Mouse (Mus musculus): ENCODE results near the gene Limch1. TPM values are rescaled to one million over a fixed set of nuclear protein-coding genes. Genes with fewer than 3 reads are reported as not detected.

Gene Limch1
- total and polyA plus RNA-seq, 3 experiments: 0.33 TPM; not detected in 2

- DNase-seq (ENCODE audit: low spot score) (no peak), ATAC-seq (ENCODE audit: extremely low read depth, insufficient number of reproducible peaks, low FRiP score, poor library complexity, severe bottlenecking) (no peak)
- Histone ChIP-seq H3K4me1 (ENCODE audit: insufficient read depth, low read depth, low read length) (no peaks in the 10 kb centered on the region), H3K9me3 (replicated peaks) (peaks cover 40% of the 10 kb centered on the region), H3K4me3 (ENCODE audit: low read depth, low read length) (no peak overlapping the region), H3K36me3 (replicated peaks) (no peaks in the 10 kb centered on the region), H3K27me3 (ENCODE audit: insufficient read depth, low read length) (no peaks in the 10 kb centered on the region)
- TF ChIP-seq POLR2AphosphoS5 (IDR thresholded peaks at IDR 0.05; ENCODE audit: insufficient replicate concordance, low read depth, low read length): no peak
- no peak for TF ChIP-seq TAL1 (conservative IDR thresholded peaks at IDR 0.05; ENCODE audit: low read depth, low read length)
- TF ChIP-seq CTCF (IDR thresholded peaks at IDR 0.05; ENCODE audit: low read depth, low read length): no peak
- TF ChIP-seq GATA1 (IDR thresholded peaks at IDR 0.05; ENCODE audit: borderline replicate concordance, low read length): no peak
- no peak for TF ChIP-seq GATA2 (IDR thresholded peaks at IDR 0.05; ENCODE audit: borderline replicate concordance, low read depth, low read length)
Measured at GRCm38 (mm10) chr5:66710445-66711019, 35.1 kb upstream of the Limch1 start.

GRCm38 (mm10) chr5:66712801-66713200 is 32.8 kb upstream of the Limch1 start:
- Histone ChIP-seq H3K9me3 (replicated peaks) (peaks cover 37% of the 10 kb centered on the region), H3K4me3 (ENCODE audit: low read depth, low read length) (no peak overlapping the region), H3K36me3 (replicated peaks) (no peaks in the 10 kb centered on the region), H3K27me3 (ENCODE audit: insufficient read depth, low read length) (no peaks in the 10 kb centered on the region), H3K4me1 (ENCODE audit: insufficient read depth, low read depth, low read length) (no peaks in the 10 kb centered on the region)
- ATAC-seq (ENCODE audit: extremely low read depth, insufficient number of reproducible peaks, low FRiP score, poor library complexity, severe bottlenecking) (no peak), DNase-seq (ENCODE audit: low spot score) (no peak)
- TF ChIP-seq GATA2 (IDR thresholded peaks at IDR 0.05; ENCODE audit: borderline replicate concordance, low read depth, low read length) (no peak), TAL1 (conservative IDR thresholded peaks at IDR 0.05; ENCODE audit: low read depth, low read length) (no peak), GATA1 (IDR thresholded peaks at IDR 0.05; ENCODE audit: borderline replicate concordance, low read length) (no peak), CTCF (IDR thresholded peaks at IDR 0.05; ENCODE audit: low read depth, low read length) (no peak), POLR2AphosphoS5 (IDR thresholded peaks at IDR 0.05; ENCODE audit: insufficient replicate concordance, low read depth, low read length) (no peak)

DNA sequence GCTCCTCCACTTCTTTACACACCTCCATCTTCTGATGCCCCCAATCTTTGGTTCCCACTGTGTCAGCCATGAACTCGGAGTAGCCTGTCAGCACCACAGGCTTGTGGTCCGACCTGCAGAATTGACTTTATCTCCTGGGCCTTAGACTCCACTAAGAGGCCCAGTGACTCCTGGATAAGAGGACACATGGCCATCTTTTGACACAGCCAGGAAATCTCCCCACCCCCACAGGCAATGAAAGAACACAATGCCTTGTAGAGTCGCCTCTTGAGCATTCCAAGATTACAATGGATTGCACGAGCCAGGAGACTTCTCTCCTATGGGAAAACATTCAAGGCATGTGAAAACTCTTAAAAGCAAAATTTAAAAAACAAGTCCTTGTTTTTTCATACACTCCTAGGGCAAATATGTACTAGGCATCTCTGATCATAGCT is 30.1 kb upstream of the Limch1 start:
- ATAC-seq (ENCODE audit: extremely low read depth, insufficient number of reproducible peaks, low FRiP score, poor library complexity, severe bottlenecking): no peak
- TF ChIP-seq TAL1 (conservative IDR thresholded peaks at IDR 0.05; ENCODE audit: low read depth, low read length): no peak
- no peak for TF ChIP-seq GATA2 (IDR thresholded peaks at IDR 0.05; ENCODE audit: borderline replicate concordance, low read depth, low read length)
- no peak for TF ChIP-seq POLR2AphosphoS5 (IDR thresholded peaks at IDR 0.05; ENCODE audit: insufficient replicate concordance, low read depth, low read length)
- no peak for TF ChIP-seq CTCF (IDR thresholded peaks at IDR 0.05; ENCODE audit: low read depth, low read length)
- no peak for DNase-seq (ENCODE audit: low spot score)

DNA sequence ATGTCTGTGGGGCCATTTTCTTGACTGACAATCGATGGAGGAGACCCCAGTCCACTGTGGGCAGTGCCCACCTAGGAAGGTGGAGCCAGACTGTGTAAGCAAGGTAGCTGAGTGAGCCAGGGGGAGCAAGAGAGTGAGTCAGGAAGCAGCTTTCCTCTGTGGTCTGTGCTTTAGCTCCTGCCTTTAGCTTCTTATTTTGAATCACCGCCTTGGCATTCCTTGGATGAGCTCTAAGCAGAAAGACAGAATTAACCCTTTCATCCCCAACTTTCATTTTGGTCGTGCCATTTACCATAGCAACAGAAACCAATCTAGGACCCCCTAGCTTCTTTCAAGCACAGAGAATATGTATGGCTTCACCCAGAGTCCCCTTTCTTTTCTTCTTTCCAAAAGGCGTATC is 27.7 kb upstream of the Limch1 start:
- DNase-seq (ENCODE audit: low spot score): no peak
- TF ChIP-seq TAL1 (conservative IDR thresholded peaks at IDR 0.05; ENCODE audit: low read depth, low read length) (no peak), GATA1 (IDR thresholded peaks at IDR 0.05; ENCODE audit: borderline replicate concordance, low read length) (no peak), POLR2AphosphoS5 (IDR thresholded peaks at IDR 0.05; ENCODE audit: insufficient replicate concordance, low read depth, low read length) (no peak), CTCF (IDR thresholded peaks at IDR 0.05; ENCODE audit: low read depth, low read length) (no peak), GATA2 (IDR thresholded peaks at IDR 0.05; ENCODE audit: borderline replicate concordance, low read depth, low read length) (no peak)
- no peak for ATAC-seq (ENCODE audit: extremely low read depth, insufficient number of reproducible peaks, low FRiP score, poor library complexity, severe bottlenecking)
- Histone ChIP-seq H3K4me3 (ENCODE audit: low read depth, low read length) (no peak overlapping the region), H3K27me3 (ENCODE audit: insufficient read depth, low read length) (no peaks in the 10 kb centered on the region), H3K36me3 (replicated peaks) (no peaks in the 10 kb centered on the region), H3K9me3 (replicated peaks) (peaks cover 51% of the 10 kb centered on the region), H3K4me1 (ENCODE audit: insufficient read depth, low read depth, low read length) (no peaks in the 10 kb centered on the region)

More for the DNA sequence above, 30.1 kb upstream of the Limch1 start:
- H3K4me3 ChIP-seq (ENCODE audit: low read depth, low read length): no peak overlapping the region
- H3K9me3 ChIP-seq (replicated peaks): peaks cover 50% of the 10 kb centered on the region
- no peaks in the 10 kb centered on the region for H3K4me1 ChIP-seq (ENCODE audit: insufficient read depth, low read depth, low read length)
- H3K36me3 ChIP-seq (replicated peaks): no peaks in the 10 kb centered on the region
- no peaks in the 10 kb centered on the region for H3K27me3 ChIP-seq (ENCODE audit: insufficient read depth, low read length)

- Histone ChIP-seq H3K9me3 (replicated peaks) (peaks cover 52% of the 10 kb centered on the region), H3K36me3 (replicated peaks) (no peaks in the 10 kb centered on the region), H3K4me1 (ENCODE audit: insufficient read depth, low read depth, low read length) (no peaks in the 10 kb centered on the region), H3K4me3 (ENCODE audit: low read depth, low read length) (no peak overlapping the region), H3K27me3 (ENCODE audit: insufficient read depth, low read length) (no peaks in the 10 kb centered on the region)
- TF ChIP-seq GATA2 (IDR thresholded peaks at IDR 0.05; ENCODE audit: borderline replicate concordance, low read depth, low read length) (no peak), TAL1 (conservative IDR thresholded peaks at IDR 0.05; ENCODE audit: low read depth, low read length) (no peak), CTCF (IDR thresholded peaks at IDR 0.05; ENCODE audit: low read depth, low read length) (no peak), POLR2AphosphoS5 (IDR thresholded peaks at IDR 0.05; ENCODE audit: insufficient replicate concordance, low read depth, low read length) (no peak), GATA1 (IDR thresholded peaks at IDR 0.05; ENCODE audit: borderline replicate concordance, low read length) (no peak)
- DNase-seq (ENCODE audit: low spot score) (no peak), ATAC-seq (ENCODE audit: extremely low read depth, insufficient number of reproducible peaks, low FRiP score, poor library complexity, severe bottlenecking) (no peak)
Measured at GRCm38 (mm10) chr5:66718413-66718812, 27.2 kb upstream of the Limch1 start.

DNA sequence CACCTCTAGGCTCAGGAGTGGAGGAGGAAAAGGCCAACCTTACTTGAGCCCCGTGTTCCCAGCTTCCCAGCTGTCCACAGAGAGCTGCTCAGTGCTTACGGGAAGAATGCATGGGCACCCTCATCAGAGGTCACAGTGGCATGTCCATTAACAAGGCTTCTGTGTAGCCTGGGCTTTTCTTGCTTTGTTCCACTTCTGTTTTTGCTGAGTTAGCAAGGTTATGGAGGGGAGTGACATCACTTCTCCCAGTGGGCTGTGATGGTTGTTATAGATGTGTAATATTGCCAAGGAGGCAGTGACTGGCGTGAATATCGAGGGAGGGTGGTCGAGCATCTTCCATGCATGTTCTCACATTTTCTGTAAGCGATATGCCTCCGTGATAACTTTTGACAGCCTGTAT is 26.7 kb upstream of the Limch1 start:
- TF ChIP-seq TAL1 (conservative IDR thresholded peaks at IDR 0.05; ENCODE audit: low read depth, low read length) (no peak), GATA1 (IDR thresholded peaks at IDR 0.05; ENCODE audit: borderline replicate concordance, low read length) (no peak), GATA2 (IDR thresholded peaks at IDR 0.05; ENCODE audit: borderline replicate concordance, low read depth, low read length) (no peak), CTCF (IDR thresholded peaks at IDR 0.05; ENCODE audit: low read depth, low read length) (no peak), POLR2AphosphoS5 (IDR thresholded peaks at IDR 0.05; ENCODE audit: insufficient replicate concordance, low read depth, low read length) (no peak)
- no peak for ATAC-seq (ENCODE audit: extremely low read depth, insufficient number of reproducible peaks, low FRiP score, poor library complexity, severe bottlenecking)
- H3K36me3 ChIP-seq (replicated peaks): no peaks in the 10 kb centered on the region

More for the DNA sequence above, 26.7 kb upstream of the Limch1 start:
- Histone ChIP-seq H3K4me3 (ENCODE audit: low read depth, low read length) (no peak overlapping the region), H3K4me1 (ENCODE audit: insufficient read depth, low read depth, low read length) (no peaks in the 10 kb centered on the region), H3K27me3 (ENCODE audit: insufficient read depth, low read length) (no peaks in the 10 kb centered on the region), H3K9me3 (replicated peaks) (peaks cover 53% of the 10 kb centered on the region)
- DNase-seq (ENCODE audit: low spot score): no peak
